In genomic region chrX:15365135-15365534, GRCm38 (mm10) we compare ENCODE assay signal across 8 mouse cellular contexts.
A peak's percentile ranks its signal among the peaks of the same experiment; 100 is the strongest.
DNase-seq lines count a peak whose midpoint lies in the region; ATAC-seq and TF ChIP-seq lines count a peak whose summit lies in the region.
"Not testable (repeated sequence)": the region's sequence is repeated elsewhere in the genome, so short reads cannot be mapped to it uniquely, and the experiment has no call there.

No protein-coding gene starts in this region.

- POLR2A ChIA-PET in Patski (lab: Charles Lee), result not testable (repeated sequence)

- 74% methylated on average over 6 of the region's 6 CpGs for WGBS in liver, embryonic 12.5 days (ENCODE audit: insufficient replicate concordance)
- WGBS in lung, postnatal 0 days, result 79% methylated on average over 6 of the region's 6 CpGs
- 78% methylated on average over 6 of the region's 6 CpGs for WGBS in midbrain, embryonic 12.5 days
- 87% methylated on average over 6 of the region's 6 CpGs for WGBS in stomach, postnatal 0 days

- not testable (repeated sequence) for H3K27me3 ChIP-seq in Patski; liver, embryonic 12.5 days (replicated peaks); lung, postnatal 0 days (replicated peaks; ENCODE audit: insufficient read depth, low read length); midbrain, embryonic 12.5 days; stomach, postnatal 0 days (ENCODE audit: control insufficient read depth, insufficient read depth, low read length)

- not testable (repeated sequence) for H3K4me1 ChIP-seq in liver, embryonic 12.5 days; lung, postnatal 0 days (ENCODE audit: insufficient read depth, low read depth, low read length); midbrain, embryonic 12.5 days; stomach, postnatal 0 days (replicated peaks; ENCODE audit: control insufficient read depth, insufficient read depth)

- in situ Hi-C loops in Patski (cut with MboI; ENCODE audit: low pct_unique_long_range_greater_than_20kb), result not testable (repeated sequence)

- not testable (repeated sequence) for TF ChIP-seq CTCF in Patski (IDR thresholded peaks at IDR 0.05); lung, postnatal 0 days (IDR thresholded peaks at IDR 0.05); stomach, postnatal 0 days (IDR thresholded peaks at IDR 0.05; ENCODE audit: low read depth)

- H3K36me3 ChIP-seq in liver, embryonic 12.5 days; lung, postnatal 0 days (ENCODE audit: insufficient read depth, low read length); midbrain, embryonic 12.5 days; stomach, postnatal 0 days (ENCODE audit: control insufficient read depth, insufficient read depth, low read length): not testable (repeated sequence)

- H3K4me2 ChIP-seq in liver, embryonic 12.5 days; lung, postnatal 0 days (replicated peaks; ENCODE audit: low read depth, low read length); midbrain, embryonic 12.5 days (replicated peaks); stomach, postnatal 0 days (replicated peaks; ENCODE audit: low read depth): not testable (repeated sequence)

- not testable (repeated sequence) for DNase-seq in Patski (ENCODE audit: low read depth, low spot score); lung, postnatal 0 days (ENCODE audit: low spot score); stomach, postnatal 0 days (ENCODE audit: low spot score)

- not testable (repeated sequence) for H3K9me3 ChIP-seq in liver, embryonic 12.5 days (replicated peaks); lung, postnatal 0 days (ENCODE audit: low read length); midbrain, embryonic 12.5 days; stomach, postnatal 0 days (ENCODE audit: control insufficient read depth, low read length)

- not testable (repeated sequence) for TF ChIP-seq EP300 in lung, postnatal 0 days (IDR thresholded peaks at IDR 0.05); stomach, postnatal 0 days (optimal IDR thresholded peaks at IDR 0.05)

- not testable (repeated sequence) for H3K4me3 ChIP-seq in liver, embryonic 12.5 days; lung, postnatal 0 days (ENCODE audit: low read depth, low read length); midbrain, embryonic 12.5 days; stomach, postnatal 0 days (ENCODE audit: low read depth, low read length)

- not testable (repeated sequence) for H3K9ac ChIP-seq in liver, embryonic 12.5 days; lung, postnatal 0 days (replicated peaks; ENCODE audit: low read depth); midbrain, embryonic 12.5 days (replicated peaks); stomach, postnatal 0 days (ENCODE audit: low read length)

- H3K27ac ChIP-seq in liver, embryonic 12.5 days; lung, postnatal 0 days (ENCODE audit: low read length); midbrain, embryonic 12.5 days (replicated peaks); stomach, postnatal 0 days (replicated peaks): not testable (repeated sequence)

- ATAC-seq in Patski, result peak; percentile 51
- ATAC-seq in erythroblast, adult 5-6 weeks (replicated peaks; ENCODE audit: low FRiP score, poor library complexity, severe bottlenecking), result peak; percentile 98
- peak; percentile 44; the same call in 1 of the 2 replicates for ATAC-seq in frontal cortex, adult (ENCODE audit: low TSS enrichment)
- ATAC-seq in inflammation-experienced regulatory T-cells, adult 6 months, result peak; percentile 92
- peak; percentile 64; the same call in 1 of the 2 replicates for ATAC-seq in liver, embryonic 12.5 days
- ATAC-seq in lung, postnatal 0 days, result peak; percentile 76
- ATAC-seq in midbrain, embryonic 12.5 days (ENCODE audit: low FRiP score, low read depth), result peak; percentile 70; the same call in 1 of the 2 replicates
- 0 out of 2 replicates have a peak, but pooled peaks have one; percentile 68 for ATAC-seq in stomach, postnatal 0 days (ENCODE audit: low FRiP score, low TSS enrichment)

- CTCF ChIA-PET in Patski (lab: Charles Lee), result not testable (repeated sequence)

Comparison
In these comparisons a context has a peak if more than half of its experiments do, and no peak if none do; other contexts are left out.
1. ATAC-seq: peak in every context shown above with its lines; median percentile 98 in erythroblast, adult 5-6 weeks; 92 in inflammation-experienced regulatory T-cells, adult 6 months; 76 in lung, postnatal 0 days; 70 in midbrain, embryonic 12.5 days; 68 in stomach, postnatal 0 days; 64 in liver, embryonic 12.5 days; 51 in Patski; 44 in frontal cortex, adult.